Mouse (Mus musculus) cerebral cortex, adult 2 months (tissue): ENCODE measurements around the gene Mpdz.

ENCODE experiments used
- WGBS: fragments of 180-500 bp; shearing (Covaris S2); methylation state at CpG from one replicate; pipeline ENCODE4 v1.1.7; 2018; 5-methylcytosine and 5-hydroxymethylcytosine counted together

Gene Mpdz

GRCm38 (mm10) chr4:81279451-81279850 lies 163.2 kb downstream of the Mpdz start:
- 66% methylated on average over 5 of the region's 5 CpGs for WGBS

GRCm38 (mm10) chr4:81275957-81276715 lies 166.5 kb downstream of the Mpdz start:
- WGBS = 71% methylated on average over 6 of the region's 6 CpGs

GRCm38 (mm10) chr4:81273067-81273466 lies 169.5 kb downstream of the Mpdz start:
- WGBS = 95% methylated on average over 2 of the region's 2 CpGs

DNA sequence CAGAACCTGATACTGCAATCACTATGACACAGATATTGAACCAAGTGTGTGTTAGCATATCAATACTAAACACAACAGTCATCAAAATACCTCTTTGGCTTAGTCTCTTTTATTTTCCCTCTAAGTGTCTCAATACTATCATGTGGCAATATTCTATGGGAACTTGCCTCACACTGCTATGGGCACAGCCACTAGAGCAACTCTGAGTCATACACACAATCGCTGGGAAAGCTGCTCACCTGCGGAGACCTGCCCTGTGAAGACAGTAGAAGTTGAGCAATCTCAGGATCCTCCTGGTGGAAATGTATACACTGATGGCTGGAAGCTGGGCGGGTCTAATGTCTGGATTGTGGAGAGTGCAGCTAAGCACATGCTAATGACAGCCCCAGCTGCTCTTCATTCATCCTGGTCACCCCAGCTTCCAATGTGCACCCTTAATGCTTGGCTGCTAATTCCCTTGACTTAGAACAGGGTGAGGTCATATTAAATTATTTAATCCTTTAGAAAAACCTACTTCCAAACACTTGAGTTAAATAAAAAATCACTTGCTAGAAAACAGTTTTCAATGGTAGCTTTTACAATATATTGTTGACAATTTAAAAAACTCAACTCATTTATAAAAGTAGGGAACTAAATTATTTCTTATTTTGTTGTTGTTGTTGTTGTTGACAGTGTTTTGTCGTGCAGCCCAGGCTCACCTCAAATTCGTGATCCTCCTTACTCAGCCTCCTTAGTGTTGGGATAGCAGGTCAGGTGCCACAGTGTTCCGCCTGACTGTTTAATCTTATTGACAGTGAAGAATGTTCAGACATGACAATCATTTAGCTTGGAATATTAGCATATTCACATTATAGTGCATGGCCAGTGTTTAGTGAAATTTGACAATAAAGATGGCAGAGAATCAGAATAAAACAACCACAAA lies 189.5 kb downstream of the Mpdz start:
- 70% methylated on average over 6 of the region's 6 CpGs for WGBS

GRCm38 (mm10) chr4:81252334-81252733 lies 190.3 kb downstream of the Mpdz start:
- whole genome bisulfite sequencing = 66% methylated on average over 1 of the region's 1 CpGs

- 7% methylated on average over 5 of the region's 5 CpGs for WGBS
Measured at GRCm38 (mm10) chr4:81251934-81252333, 190.7 kb downstream of the Mpdz start.

- WGBS = 73% methylated on average over 2 of the region's 2 CpGs
Measured at GRCm38 (mm10) chr4:81249245-81249644, 193.4 kb downstream of the Mpdz start.

DNA sequence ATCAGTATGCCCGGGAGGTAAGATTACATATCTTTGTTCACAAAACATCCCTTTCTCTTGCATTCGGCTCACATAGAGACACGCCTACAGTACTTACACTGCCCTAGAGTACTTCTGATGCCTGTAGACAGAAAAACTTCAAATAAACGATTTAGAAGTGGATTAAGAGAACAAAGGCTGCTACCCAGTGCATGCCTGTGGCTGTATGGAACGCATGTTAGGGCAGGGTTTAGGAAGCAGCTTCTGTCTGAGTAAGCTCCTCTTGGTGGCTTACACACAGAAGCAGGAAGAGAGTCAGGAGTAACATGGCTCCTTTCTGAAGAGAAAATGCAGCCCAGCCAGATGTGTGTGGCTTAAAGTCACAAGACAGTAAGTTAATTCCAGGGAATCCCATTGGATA lies 206.4 kb downstream of the Mpdz start:
- WGBS = 71% methylated on average over 5 of the region's 5 CpGs
